Mouse (Mus musculus): Measurements from ENCODE around the gene Mns1. TPM values are rescaled to one million over a fixed set of nuclear protein-coding genes. Genes with fewer than 3 reads are reported as not detected.

Gene Mns1
- 1 to 10 TPM in 1 of 2 experiments, under 1 TPM in 1; 0.39 to 1.8 TPM for polyA plus RNA-seq (2012; fragmentation: generic; extraction: Trizol)

GRCm38 (mm10) chr9:72437822-72438701, at the start of gene Mns1:
Gene Mns1 (plus strand): TSS chr9:72438011.

GRCm38 (mm10) chr9:72492194-72492565, 54.4 kb downstream of the Mns1 start, which contains the start of gene Tex9:
Gene Tex9 (minus strand): TSS chr9:72492212.

Other genes starting within 250 kb of the Mns1 start
- 1 to 10 TPM in 1 of 2 experiments, under 1 TPM in 1; 0.23 to 3.5 TPM for gene Zfp280d, start 163.2 kb upstream of the Mns1 start, polyA plus RNA-seq (2012; fragmentation: generic; extraction: Trizol)
- 1 to 10 TPM in 1 of 2 experiments, under 1 TPM in 1; 0.63 to 3.1 TPM for gene Tex9, start 54.2 kb downstream of the Mns1 start, polyA plus RNA-seq (2012; fragmentation: generic; extraction: Trizol)
- gene Rfx7, start 94.2 kb downstream of the Mns1 start, polyA plus RNA-seq (2012; fragmentation: generic; extraction: Trizol), result 1 to 10 TPM in 1 of 2 experiments, under 1 TPM in 1; 0.36 to 3.4 TPM
- gene Nedd4, start 224.3 kb downstream of the Mns1 start, polyA plus RNA-seq (2012; fragmentation: generic; extraction: Trizol), result 100 to 1,000 TPM in 1 of 2 experiments, 10 to 100 TPM in 1; 12.5 to 253 TPM

Measured in C3H10T1/2 (cell line).